23 mouse cellular contexts compared by ENCODE assay signal in genomic region chr9:112744616-112745015, GRCm38 (mm10).
DNase-seq lines count a peak whose midpoint lies in the region; ATAC-seq and TF ChIP-seq lines count a peak whose summit lies in the region.
"Had no signal": no experiment of that assay in that cellular context is flagged by ENCODE, and none has a peak within 500 bp of the region (broad histone marks: within the 10 kb centered on the region; RNA-seq: fewer than 3 reads in every experiment).

No protein-coding gene starts in this region.

- TF ChIP-seq CTCF in layer of hippocampus, adult 2 months (conservative IDR thresholded peaks at IDR 0.05): no peak

- peak overlapping the region; percentile 76 for H3K27ac ChIP-seq in layer of hippocampus, adult 2 months
- H3K27ac ChIP-seq: embryonic facial prominence, embryonic 15.5 days; forebrain, embryonic 10.5 days; hindbrain, embryonic 10.5 days; hindbrain, embryonic 14.5 days had no signal

- ATAC-seq in frontal cortex, adult (ENCODE audit: low TSS enrichment): peak; percentile 13; the same call in 1 of the 2 replicates
- ATAC-seq: CD4-positive, CD25-positive, alpha-beta regulatory T cell, adult 4 months; forebrain, embryonic 14.5 days had no signal

- intact Hi-C loops in left cerebral cortex, postnatal 4 days (cut with DNase I): no loop called here

- no peak for DNase-seq in frontal cortex, postnatal 14 days (ENCODE audit: low spot score in 2 of 2)
- DNase-seq in layer of hippocampus, adult 2 months (ENCODE audit: low spot score in 2 of 2): peak; percentile 21 to 25
- no peak for DNase-seq in layer of hippocampus, adult 9-10 months (ENCODE audit: low spot score)
- peak; percentile 19 to 28 for DNase-seq in left cerebral cortex, adult 9 months (ENCODE audit: low spot score in 2 of 2)
- no peak for DNase-seq in left cerebral cortex, postnatal 4 days
- no peak for DNase-seq in spleen, postnatal 4 days (ENCODE audit: low spot score in 2 of 2)
- DNase-seq: adrenal gland, adult 8-10 months; adrenal gland, postnatal 36 days; B cell, adult 2 months; cerebellum, adult 11 months; cerebellum, adult 8-10 months; cerebellum, postnatal 14 days; embryo, embryonic 11 days; gastrocnemius, postnatal 25 days had no signal

- H3K4me3 ChIP-seq in layer of hippocampus, adult 2 months: no peak overlapping the region
- H3K4me3 ChIP-seq: embryonic facial prominence, embryonic 15.5 days; erythroblast, embryonic 14.5 days; forebrain, embryonic 10.5 days; heart, embryonic 12.5 days; hindbrain, embryonic 10.5 days had no signal

Comparison
In these comparisons a context has a peak if more than half of its experiments do, and no peak if none do; other contexts are left out.
1. DNase-seq: peak in layer of hippocampus, adult 2 months (2 of 2) and left cerebral cortex, adult 9 months (2 of 2); none in frontal cortex, postnatal 14 days (0 of 2), layer of hippocampus, adult 9-10 months (single experiment), left cerebral cortex, postnatal 4 days (single experiment) and spleen, postnatal 4 days (0 of 2).